Mouse (Mus musculus): ENCODE results near the gene Dab1.

Dab1 gene

DNA sequence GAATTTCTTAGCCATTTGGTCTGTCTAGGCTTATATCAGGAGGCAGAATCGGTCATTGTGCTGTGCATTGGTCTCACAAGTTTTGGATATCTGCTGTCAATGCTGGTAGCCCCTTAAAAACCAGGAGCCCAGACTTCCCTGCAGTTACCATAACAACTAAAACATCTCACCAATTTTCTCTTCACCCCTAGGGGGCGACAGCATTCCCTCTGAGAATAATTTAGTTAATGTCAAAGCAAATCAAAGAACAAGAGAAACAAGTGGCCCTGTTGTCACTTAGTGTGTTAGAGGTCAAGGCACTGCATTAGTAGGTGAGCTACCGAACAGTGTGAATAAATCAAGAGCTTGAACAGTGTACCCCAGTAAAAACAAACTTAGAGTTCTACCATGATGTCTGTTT is 1106.5 kb downstream of the Dab1 start:
- DNase-seq (ENCODE audit: low spot score in 2 of 2), result no peak

DNA sequence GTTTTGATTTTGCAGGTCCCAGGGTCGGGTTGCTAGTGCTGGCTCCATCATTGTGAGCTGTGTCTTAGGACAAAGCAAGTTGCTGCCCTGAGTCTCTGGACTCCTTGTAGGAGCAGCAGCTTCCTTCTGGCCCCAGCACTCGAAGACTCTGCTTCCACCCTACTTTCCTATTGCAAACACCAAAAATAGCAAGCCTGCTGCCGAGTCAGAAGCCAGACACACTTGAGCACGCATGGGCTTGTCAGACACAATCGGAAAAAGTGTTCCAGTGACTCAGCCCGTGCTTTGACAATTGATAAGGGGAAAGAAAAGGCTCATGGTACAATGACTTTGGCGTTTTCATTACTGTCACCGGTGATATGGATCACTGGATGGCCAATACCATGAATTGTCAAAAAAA is 1110.0 kb downstream of the Dab1 start:
- DNase-seq (ENCODE audit: low spot score in 2 of 2), result no peak

DNA sequence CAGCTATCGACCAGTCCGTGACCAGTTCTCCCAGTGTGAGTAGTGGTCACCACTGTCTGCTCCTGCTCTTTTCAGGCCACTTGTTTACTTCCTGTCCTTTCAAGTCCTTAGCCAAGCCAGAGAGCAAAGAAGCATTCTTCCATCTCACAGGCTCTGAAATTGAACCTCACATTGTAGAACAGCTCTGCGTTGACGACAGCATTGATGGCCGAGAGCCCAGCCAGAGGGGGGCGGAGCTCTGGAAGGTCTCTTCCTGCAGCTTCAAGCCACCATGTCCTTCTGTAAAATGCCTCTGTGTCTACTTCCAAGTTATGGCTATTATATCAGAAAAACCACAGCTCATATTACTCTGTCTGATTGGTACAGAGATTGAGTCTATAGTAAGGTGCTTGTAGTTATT is 1127.3 kb downstream of the Dab1 start:
- DNase-seq (ENCODE audit: low spot score in 2 of 2), result no peak

DNA sequence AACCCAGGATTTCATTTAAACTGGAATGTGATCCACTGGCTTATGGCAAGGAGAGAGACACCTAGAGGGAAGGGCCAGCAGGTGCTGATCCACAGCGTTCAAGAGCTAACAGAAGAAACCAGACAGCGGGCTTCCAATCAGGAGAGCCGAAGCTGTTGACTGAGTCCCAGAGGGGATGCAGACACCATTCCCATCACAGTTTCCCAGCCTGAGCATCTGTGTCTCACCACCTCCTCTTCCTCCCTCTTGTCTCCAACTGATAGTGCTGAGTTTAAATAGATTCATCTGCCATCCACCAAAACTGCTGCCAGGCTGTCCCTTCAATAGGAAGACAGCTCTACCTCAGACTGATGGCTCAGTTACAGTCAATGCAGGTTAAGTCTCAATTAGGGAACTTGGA is 1134.9 kb downstream of the Dab1 start:
- no peak for DNase-seq (ENCODE audit: low spot score in 2 of 2)

DNA sequence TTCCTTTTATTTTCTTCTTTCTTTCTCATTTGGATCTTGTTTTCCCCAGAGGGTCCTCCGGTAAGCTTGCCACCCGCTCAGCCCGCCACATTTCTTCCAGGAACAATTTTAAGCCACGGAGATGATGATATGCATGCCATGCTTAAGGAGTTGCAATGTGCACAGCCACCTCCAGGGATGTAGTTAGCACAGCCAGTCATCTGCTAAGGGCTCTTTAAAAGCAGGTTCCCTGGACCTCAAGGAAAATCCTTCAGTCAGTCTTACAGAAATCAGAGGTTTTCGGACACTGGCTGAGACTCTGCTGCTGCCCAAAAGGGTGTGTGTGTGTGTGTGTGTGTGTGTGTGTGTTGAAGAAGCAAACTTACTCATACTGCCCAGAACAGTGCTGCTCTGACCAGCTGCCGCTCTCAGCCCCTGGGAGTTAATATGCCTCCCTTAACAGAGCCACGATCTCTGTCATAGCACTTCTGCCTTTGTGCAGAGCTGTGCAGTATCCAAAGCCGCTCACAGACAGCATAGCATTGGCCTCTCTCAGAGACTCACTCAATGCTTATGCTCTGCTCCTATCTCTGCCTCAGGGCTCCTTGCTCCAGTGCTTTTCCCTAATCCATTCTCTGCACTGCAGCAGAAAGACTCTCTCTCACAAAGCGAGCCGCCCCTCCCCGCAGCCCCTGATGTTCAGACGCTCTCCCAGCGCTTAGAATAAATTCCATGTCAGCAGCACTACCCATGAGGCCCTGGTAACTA is 1141.9 kb downstream of the Dab1 start:
- no peak for DNase-seq (ENCODE audit: low spot score in 2 of 2)

DNA sequence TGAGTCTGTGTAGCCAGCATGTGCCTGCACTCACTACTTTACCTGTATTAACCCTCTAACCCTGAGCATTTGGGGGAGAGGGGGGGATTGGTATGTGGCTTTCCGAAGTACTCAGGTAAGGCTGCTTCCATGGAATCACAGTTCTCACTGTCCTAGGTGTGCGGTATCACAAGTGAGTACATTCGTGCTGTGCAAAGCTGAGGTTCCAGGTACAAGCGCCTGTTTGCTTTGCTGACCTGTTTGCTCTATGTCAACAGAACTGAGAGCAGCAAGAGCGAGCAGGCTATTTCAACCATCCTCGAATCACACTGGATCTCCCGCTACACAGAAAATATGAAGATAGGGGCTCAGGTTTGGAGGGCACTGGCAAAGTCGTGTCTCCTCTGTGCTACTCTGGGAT is 1146.9 kb downstream of the Dab1 start, which contains the start of gene C8b:
TSS of gene C8b (plus strand) at position 253 of the 400 bp plus-strand sequence.
- no peak for DNase-seq (ENCODE audit: low spot score in 2 of 2)

DNA sequence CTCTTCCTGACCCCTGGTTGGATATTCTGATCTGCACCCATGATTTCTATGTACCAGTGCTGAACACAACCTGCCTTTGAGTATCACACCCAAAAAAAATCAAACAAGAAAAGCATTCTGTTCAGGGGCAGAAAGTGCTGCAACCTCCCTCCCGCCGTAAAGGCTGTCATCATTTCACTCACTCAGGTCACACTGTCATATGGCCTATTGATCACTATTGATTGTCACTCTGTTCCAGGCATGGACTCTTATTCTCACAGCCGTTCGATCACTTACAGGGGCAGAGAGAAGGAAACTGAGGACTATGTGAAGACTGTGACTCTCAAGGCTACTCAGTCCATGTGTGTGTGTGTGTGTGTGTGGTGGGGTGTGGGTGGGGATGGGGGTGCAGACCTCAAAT is 1149.0 kb downstream of the Dab1 start:
- DNase-seq (ENCODE audit: low spot score in 2 of 2), result no peak

DNA sequence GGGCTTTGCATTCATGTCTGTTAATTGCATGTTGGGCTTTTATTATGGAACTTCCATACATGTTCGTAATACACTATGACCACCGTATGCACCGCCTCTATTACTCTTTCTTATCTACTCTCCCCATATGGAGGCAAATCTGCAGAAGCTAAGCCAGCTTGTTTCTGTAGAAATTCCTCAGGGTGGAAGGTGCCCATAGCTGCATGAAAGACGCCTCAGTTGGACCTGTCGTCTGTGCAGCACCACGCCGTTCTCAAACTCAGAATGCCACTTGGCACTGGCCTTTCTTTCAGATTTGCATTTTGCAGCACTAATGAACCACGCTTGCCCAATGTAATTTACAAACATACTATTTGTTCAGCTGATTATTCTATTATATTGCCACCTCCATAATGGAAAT is 1150.4 kb downstream of the Dab1 start:
- no peak for DNase-seq (ENCODE audit: low spot score in 2 of 2)

DNA sequence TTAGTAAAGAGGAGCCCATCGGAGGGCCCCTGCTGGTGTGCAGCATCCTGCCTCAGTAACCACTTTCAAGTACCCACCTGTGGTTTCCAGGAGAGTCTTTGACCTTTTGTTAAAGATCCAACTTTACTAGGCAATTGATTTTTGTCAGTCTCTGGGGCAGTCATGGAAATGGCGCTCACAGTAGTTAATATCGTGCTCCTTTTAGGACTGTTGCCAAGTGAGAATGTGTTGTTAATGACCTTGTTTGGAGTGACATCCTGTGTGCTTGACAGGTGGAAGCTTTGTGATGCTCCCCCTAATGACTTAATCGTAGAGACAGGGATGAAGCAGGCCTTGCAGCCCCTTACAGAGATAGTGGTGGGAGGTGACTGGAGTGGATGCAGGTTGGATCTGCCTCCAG is 1151.2 kb downstream of the Dab1 start:
- no peak for DNase-seq (ENCODE audit: low spot score in 2 of 2)

DNA sequence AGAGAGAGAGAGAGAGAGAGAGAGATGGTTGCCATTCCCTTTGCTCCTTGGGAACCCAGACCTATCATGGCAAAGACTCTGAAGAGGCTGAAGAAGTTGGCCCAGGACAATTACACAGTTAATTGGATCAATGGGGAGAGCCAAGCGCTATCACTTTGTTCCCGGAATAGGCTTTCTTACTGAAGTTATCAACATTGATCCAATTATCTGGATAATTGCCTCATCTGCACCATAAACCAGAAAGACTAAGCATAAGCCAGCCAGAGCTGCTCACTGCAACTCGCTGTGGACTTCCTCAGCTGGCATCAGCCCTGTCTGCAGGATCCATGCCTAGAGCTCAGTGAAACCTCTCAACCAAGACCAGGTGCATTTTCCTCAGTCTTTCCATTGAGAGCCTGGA is 1156.4 kb downstream of the Dab1 start:
- no peak for DNase-seq (ENCODE audit: low spot score in 2 of 2)

DNA sequence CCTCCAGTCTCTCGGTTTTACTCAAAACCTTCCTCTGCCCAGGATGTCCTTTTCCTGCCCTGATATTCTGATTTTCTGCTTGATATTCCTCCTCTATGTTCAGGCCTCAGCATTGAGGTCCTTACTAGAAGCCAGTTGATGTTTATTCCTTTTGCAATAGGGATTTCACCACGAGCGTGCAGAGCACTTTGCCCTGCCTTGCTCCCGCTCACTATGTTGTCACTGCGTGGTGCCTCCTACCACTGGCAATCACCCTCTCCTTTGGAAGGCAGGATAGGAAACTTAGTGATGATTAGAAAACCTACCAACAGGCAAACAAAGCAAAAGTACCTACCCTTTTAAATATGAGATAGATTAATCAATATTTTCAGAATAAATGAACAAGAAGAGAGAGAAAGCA is 1160.3 kb downstream of the Dab1 start:
- DNase-seq (ENCODE audit: low spot score in 2 of 2), result no peak

DNA sequence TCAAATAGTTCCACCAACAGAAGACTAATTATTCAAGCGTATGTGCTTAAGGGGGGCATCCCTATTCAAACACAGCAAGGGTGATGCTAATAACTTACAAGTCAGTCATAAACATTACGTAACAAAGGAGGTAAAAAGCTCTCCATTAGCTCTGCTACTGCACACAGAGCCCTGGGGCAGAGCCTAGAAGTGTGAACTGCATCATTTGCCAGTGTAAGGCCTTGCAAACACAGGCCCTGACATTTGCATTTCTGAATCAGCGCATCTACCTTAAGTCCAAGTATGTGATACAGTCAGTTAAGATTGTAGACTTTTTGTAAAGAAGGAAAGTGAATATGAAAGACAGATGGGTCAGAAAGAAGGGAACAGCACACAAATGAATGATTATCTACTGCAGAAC is 1162.3 kb downstream of the Dab1 start:
- DNase-seq (ENCODE audit: low spot score in 2 of 2), result no peak

DNA sequence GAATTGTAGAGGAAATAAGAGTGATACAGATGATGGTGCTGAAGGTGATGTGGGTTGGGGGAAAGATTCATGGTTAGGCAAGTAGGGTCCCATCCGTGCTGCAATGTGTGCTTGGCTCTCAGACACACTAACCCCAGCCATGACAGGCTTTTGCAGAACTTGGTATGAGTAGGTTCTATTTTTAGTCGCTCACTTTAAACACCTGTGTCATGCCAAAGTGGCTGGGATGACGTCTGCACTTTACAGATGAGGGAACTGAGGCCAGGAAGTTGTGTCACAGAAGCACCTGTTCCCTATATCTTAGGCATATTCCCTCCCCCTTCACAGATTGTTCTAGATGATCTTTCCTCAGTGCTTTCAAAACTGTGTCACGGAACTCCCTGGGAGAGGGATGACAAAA is 1163.2 kb downstream of the Dab1 start:
- no peak for DNase-seq (ENCODE audit: low spot score in 2 of 2)

DNA sequence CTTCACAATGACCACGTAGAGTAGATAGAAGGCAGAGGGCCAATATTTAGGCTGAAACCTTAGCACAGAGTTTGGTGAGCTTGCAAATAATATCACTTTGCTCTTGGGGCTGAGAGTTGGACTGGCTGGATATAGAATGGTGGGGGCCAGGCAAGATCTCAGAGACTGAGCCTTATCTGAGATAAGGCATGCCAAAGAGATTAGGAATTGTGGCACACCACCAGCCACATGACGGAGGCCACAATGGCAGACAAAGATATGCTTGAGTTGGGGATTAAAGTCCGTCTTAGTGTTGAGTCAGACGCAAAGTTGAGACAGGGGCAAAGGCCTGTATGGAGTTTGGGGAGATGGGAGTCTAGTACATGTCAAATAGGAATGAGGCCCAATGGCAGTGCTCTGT is 1173.0 kb downstream of the Dab1 start:
- DNase-seq (ENCODE audit: low spot score in 2 of 2), result no peak
